Mouse (Mus musculus) cortical plate, adult 2 months (tissue): Measurements from ENCODE around the gene Susd6.

Experiments
- CTCF ChIP-seq: fragments of 200-500 bp; IDR thresholded peaks from 2 replicates; pipeline ENCODE4 v1.5.1; 2011; ENCODE audit warnings: mild to moderate bottlenecking, control low read depth, low read length; ENCODE audit not compliant: insufficient read depth; ENCODE audit errors: extremely low read depth
- POLR2A ChIP-seq: fragments of 200-500 bp; IDR thresholded peaks from 2 replicates; pipeline ENCODE4 v1.6.1; 2011; ENCODE audit warnings: mild to moderate bottlenecking, low read length, control low read depth; ENCODE audit not compliant: insufficient read depth; ENCODE audit errors: extremely low read depth

GRCm38 (mm10) chr12:80889331-80889730 is 99.0 kb downstream of the Susd6 start:
- TF ChIP-seq POLR2A (no peak), CTCF (no peak)
